Mouse (Mus musculus) granulocyte monocyte progenitor cell, adult 5-6 weeks (primary cell): Measurements from ENCODE around the gene Slc4a1. TPM values are rescaled to one million over a fixed set of nuclear protein-coding genes. Genes with fewer than 3 reads are reported as not detected.

Experiments
- ATAC-seq: replicated peaks from 2 replicates; pipeline ENCODE4 v1.8.0; 2016; ENCODE audit warnings: mild to moderate bottlenecking, moderate TSS enrichment, inconsistent platforms; ENCODE audit not compliant: poor library complexity, severe bottlenecking
- total RNA-seq, 2 experiments: library from RNA; stranded (forward) in 1 of 2; stranded (reverse) in 1 of 2; fragments of 200-712, 200-1000 nt in 1 of 2; fragments of >200 nt in 1 of 2; fragmentation: Nextera tagmentation in 1 of 2; gene quantifications; 2 replicates each; pipeline ENCODE4 v1.2.3; 2014 to 2017

Gene Slc4a1
- total RNA-seq, 2 experiments from 2014 or later: under 0.01 TPM; not detected in 1

GRCm38 (mm10) chr11:102330039-102330438, 36.0 kb downstream of the Slc4a1 start:
- no peak for ATAC-seq

- ATAC-seq: no peak
Measured at GRCm38 (mm10) chr11:102329518-102329917, 36.5 kb downstream of the Slc4a1 start.

- ATAC-seq: no peak
Measured at GRCm38 (mm10) chr11:102327839-102328238, 38.2 kb downstream of the Slc4a1 start.

- no peak for ATAC-seq
Measured at GRCm38 (mm10) chr11:102327250-102327649, 38.8 kb downstream of the Slc4a1 start.

GRCm38 (mm10) chr11:102323516-102323915, 42.5 kb downstream of the Slc4a1 start:
- ATAC-seq: no peak

GRCm38 (mm10) chr11:102321931-102322330, 44.1 kb downstream of the Slc4a1 start:
- ATAC-seq: no peak

- ATAC-seq: no peak
Measured at GRCm38 (mm10) chr11:102320686-102321005, 45.4 kb downstream of the Slc4a1 start.

GRCm38 (mm10) chr11:102319941-102320685, 45.9 kb downstream of the Slc4a1 start:
- peak; percentile 23; the same call in 1 of the 2 replicates for ATAC-seq

GRCm38 (mm10) chr11:102319410-102319792, 46.6 kb downstream of the Slc4a1 start, which contains the start of gene Ubtf:
Gene Ubtf, minus strand, starts transcription at chr11:102319742.
- peak; percentile 36 for ATAC-seq

- ATAC-seq: no peak
Measured at GRCm38 (mm10) chr11:102318576-102319409, 47.2 kb downstream of the Slc4a1 start.

- ATAC-seq: 0 out of 2 replicates have a peak, but pooled peaks have one; percentile 3
Measured at GRCm38 (mm10) chr11:102317901-102318575, 48.0 kb downstream of the Slc4a1 start.

- ATAC-seq: peak; percentile 9; the same call in 1 of the 2 replicates
Measured at GRCm38 (mm10) chr11:102317298-102317900, 48.6 kb downstream of the Slc4a1 start.

- peak; percentile 63 for ATAC-seq
Measured at GRCm38 (mm10) chr11:102316572-102317297, 49.3 kb downstream of the Slc4a1 start.

GRCm38 (mm10) chr11:102315690-102316571, 50.1 kb downstream of the Slc4a1 start:
- ATAC-seq: no peak

- ATAC-seq: no peak
Measured at GRCm38 (mm10) chr11:102314321-102314720, 51.7 kb downstream of the Slc4a1 start.

GRCm38 (mm10) chr11:102312586-102312985, 53.4 kb downstream of the Slc4a1 start:
- no peak for ATAC-seq

GRCm38 (mm10) chr11:102311966-102312365, 54.0 kb downstream of the Slc4a1 start:
- no peak for ATAC-seq

- ATAC-seq: no peak
Measured at GRCm38 (mm10) chr11:102310768-102311695, 55.0 kb downstream of the Slc4a1 start.
